Mouse (Mus musculus) adrenal gland, adult 2 months (tissue): ENCODE measurements around the gene Btg1. TPM values are rescaled to one million over a fixed set of nuclear protein-coding genes. Genes with fewer than 3 reads are reported as not detected.
A peak's percentile ranks its signal among the peaks of the same experiment; 100 is the strongest.

Experiments
- DNase-seq: peaks from one replicate; pipeline ENCODE4 v3.0.0; 2021
- polyA plus RNA-seq: library from polyadenylated mRNA; depleted of rRNA; stranded (reverse); fragments of >200 nt; gene quantifications from 2 replicates; pipeline ENCODE4 v1.2.3, GENCODE M21; 2012
- total RNA-seq, 2 experiments: library from RNA; stranded (reverse); gene quantifications; 2 replicates each; pipeline ENCODE4 v1.2.3; 2021

The Btg1 gene
- total and polyA plus RNA-seq, 3 experiments, result 26.3 to 133 (median 94.6) TPM

GRCm38 (mm10) chr10:96630110-96630509 is 13.3 kb downstream of the Btg1 start:
- DNase-seq, result no peak

- no peak for DNase-seq
These were observed 14.4 kb downstream of the Btg1 start for GRCm38 (mm10) chr10:96631066-96631711.

- peak; percentile 28 for DNase-seq
These were observed 15.7 kb downstream of the Btg1 start for GRCm38 (mm10) chr10:96632271-96633144.

DNA sequence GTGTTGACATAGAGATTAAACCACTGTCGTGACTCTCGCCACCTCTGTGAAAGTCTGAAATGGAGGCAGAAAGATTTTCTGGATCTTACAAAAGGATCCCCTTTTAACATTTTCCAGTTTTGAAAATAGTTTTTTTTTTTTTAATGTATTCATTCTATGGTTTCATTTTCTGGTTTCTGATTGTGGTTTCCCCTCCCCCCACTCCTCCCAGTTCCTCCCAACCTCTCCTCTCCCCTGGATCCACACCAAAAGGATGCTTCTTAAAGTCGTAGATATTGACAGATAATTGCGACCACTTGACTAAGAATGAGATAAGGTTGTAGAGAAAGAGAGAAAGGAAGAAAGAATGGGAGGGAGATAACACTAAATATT is 16.3 kb downstream of the Btg1 start:
- DNase-seq, result no peak

GRCm38 (mm10) chr10:96635472-96635871 is 18.7 kb downstream of the Btg1 start:
- no peak for DNase-seq

DNA sequence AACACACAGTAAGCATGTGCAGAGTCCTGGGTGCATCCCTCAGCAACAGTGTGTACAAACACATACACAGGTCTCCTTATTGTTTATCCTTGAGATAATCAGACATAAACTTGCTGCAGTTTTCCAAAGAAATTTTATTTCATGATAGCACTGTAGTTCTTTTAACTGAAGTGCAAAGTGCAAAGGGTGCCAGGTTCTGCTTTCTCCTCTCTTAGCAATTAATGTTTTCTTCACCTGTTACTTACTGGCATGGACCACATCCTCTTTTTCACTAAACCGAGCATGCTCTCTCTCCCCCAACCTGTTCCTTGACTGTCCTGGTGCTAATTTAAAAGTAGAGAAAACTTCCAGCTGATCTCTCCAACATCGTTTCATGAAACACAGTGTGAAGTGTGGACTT is 21.7 kb downstream of the Btg1 start:
- no peak for DNase-seq

- no peak for DNase-seq
These were observed 25.2 kb downstream of the Btg1 start for GRCm38 (mm10) chr10:96642014-96642413.

DNA sequence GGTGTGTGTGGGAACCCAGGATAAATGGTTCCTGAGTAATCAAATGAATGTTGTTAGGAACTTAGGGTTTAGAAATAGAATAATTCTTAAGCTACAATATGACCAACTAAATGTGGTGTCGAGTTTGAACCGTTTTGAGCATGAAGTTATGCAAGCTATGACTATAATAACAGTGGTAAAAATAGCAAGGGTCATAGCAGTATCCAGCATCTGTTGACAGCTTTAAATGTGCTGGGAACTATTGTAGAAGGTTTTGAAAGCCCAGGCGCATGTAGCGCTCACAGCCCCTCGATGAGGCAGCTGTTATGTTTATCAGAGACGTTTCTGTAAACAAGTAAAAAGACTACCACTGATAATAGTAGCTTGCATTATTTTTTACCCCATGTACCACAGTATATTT is 25.9 kb downstream of the Btg1 start:
- no peak for DNase-seq

- no peak for DNase-seq
These were observed 28.4 kb downstream of the Btg1 start for GRCm38 (mm10) chr10:96645183-96645582.

GRCm38 (mm10) chr10:96646024-96646866 is 29.4 kb downstream of the Btg1 start:
- peak; percentile 37 for DNase-seq

- no peak for DNase-seq
These were observed 30.2 kb downstream of the Btg1 start for GRCm38 (mm10) chr10:96646867-96647462.

DNA sequence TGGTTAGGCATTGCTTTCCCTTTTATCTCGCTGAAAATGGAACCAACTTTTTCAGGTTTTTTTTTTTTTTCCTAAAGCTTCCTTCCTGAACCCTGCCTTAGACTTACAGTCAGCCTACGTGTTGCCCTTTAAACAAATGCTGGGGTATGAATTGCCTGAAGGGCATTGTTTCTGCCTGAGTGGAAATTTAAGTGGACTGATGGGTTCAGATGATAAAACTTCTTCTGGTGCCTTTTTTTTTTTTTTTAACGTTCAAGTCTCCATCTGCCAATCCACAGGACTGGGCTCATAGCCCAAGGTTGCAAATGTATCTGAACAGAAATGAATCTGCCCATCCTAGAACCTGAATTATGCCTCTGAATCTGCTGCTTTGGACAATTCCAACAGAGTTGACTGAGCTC is 31.4 kb downstream of the Btg1 start:
- peak; percentile 26 for DNase-seq

DNA sequence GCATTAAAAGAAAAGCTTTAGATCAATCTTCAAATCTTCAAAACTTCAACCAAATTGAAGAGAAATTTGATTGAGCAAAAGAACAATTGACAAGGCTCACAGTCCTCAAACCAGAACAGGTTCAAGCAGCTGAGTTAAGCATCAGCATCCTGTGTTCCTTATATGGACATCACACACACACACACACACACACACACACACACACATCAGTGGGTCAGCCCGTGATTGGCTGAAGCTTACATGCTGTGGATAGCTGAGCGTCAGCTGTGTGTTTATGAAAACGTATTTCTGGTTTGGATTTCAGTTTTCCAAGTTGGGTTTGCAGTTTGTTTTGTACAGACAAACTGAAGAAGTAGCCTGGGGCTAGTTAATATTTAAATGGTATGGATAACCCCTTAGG is 32.7 kb downstream of the Btg1 start:
- DNase-seq, result no peak

- DNase-seq, result no peak
These were observed 35.6 kb downstream of the Btg1 start for GRCm38 (mm10) chr10:96652372-96652771.

- DNase-seq, result no peak
These were observed 36.2 kb downstream of the Btg1 start for GRCm38 (mm10) chr10:96653030-96653429.

- no peak for DNase-seq
These were observed 37.3 kb downstream of the Btg1 start for GRCm38 (mm10) chr10:96654079-96654478.

GRCm38 (mm10) chr10:96654576-96654975 is 37.8 kb downstream of the Btg1 start:
- no peak for DNase-seq

- DNase-seq, result no peak
These were observed 38.3 kb downstream of the Btg1 start for GRCm38 (mm10) chr10:96655066-96655465.

DNA sequence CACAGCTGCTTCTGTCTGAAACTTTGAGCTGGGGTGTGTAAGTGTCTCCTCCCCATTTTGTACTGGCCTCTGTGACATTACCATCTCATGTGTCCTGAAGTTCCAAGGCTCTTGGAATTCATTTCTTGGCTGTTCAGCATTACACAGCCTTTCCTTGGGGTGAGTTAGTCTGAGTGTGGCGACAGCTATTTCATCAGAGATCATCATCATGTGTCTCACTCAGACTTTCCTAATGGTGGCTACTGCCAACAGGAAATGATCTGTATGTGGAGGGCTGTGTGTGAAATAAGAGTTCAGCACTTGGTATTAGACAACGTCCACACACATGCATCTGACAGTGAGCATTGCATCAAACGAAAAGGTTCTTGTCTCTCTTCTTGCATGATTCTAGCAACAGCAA is 39.4 kb downstream of the Btg1 start:
- no peak for DNase-seq

DNA sequence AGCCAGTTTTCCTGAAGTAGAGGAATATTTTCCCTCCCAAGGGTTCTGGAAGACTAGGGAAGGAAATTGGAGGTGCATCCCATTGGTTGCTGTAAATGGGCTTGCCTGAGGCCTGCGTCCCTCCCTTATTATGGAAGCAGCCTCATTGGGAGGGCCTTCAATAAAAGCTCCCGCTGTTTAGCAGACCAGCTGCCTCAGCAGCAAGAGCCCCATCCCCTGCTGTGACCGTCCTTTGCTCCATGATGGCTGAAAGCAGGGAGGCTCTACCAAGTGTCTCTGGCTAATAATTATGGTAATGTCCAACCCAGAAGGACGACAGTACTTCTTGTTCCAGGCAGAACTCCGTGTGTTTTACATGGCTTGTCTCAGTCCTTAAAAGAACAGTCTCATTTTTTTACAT is 42.1 kb downstream of the Btg1 start:
- DNase-seq, result no peak

DNA sequence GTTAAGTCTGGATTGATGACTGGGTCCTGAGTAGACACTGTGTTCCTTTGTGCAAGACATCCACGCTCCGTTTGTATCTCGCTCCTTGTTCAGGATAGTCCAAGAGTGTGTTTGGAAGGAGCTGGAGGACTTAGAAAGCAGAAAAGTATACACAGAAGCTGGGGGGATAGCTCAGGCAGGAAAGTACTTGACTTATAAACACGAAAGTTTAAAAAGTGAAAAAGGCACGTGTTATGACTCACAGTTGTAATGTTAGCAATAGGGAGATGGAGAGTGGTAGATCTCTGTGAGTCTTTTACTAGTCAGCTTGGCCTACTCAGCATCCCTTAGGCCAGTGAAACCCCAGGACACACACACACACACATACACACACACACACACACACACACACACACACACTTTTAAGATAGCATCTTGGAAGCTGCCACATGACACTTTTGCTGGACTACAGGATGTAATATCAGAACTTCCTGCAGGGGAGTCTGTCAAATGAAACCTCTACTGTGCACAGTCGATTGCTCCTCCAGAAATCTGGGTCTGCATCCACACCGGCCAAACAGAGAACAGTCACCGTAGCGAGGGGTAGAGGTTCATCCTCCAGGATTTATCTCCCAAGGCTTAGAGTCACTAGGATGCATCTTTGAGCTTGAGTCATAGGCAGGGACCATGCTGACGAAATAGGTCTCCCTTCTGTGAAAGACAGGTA is 43.6 kb downstream of the Btg1 start:
- no peak for DNase-seq

GRCm38 (mm10) chr10:96662976-96663375 is 46.2 kb downstream of the Btg1 start:
- DNase-seq, result no peak
